14 mouse cellular contexts compared by ENCODE assay signal in genomic region chr3:116889358-116889757, GRCm38 (mm10). TPM values are rescaled to one million over a fixed set of nuclear protein-coding genes. Genes with fewer than 3 reads are reported as not detected.
DNase-seq lines count a peak whose midpoint lies in the region.
"Had no signal": no experiment of that assay in that cellular context is flagged by ENCODE, and none has a peak within 500 bp of the region (broad histone marks: within the 10 kb centered on the region; RNA-seq: fewer than 3 reads in every experiment).

No protein-coding gene starts in this region.

- peak; percentile 19 to 40 for DNase-seq in frontal cortex, adult 2 months (ENCODE audit: extremely low spot score in 1 of 2, low spot score in 1 of 2)
- no peak for DNase-seq in frontal cortex, postnatal 10 days (ENCODE audit: low spot score in 2 of 2)
- peak; percentile 21 for DNase-seq in right cerebral cortex, adult 18-20 months
- DNase-seq in right cerebral cortex, postnatal 10 days (ENCODE audit: low spot score in 2 of 2): no peak
- DNase-seq in brain, adult 2 months (ENCODE audit: low read depth, low spot score): peak; percentile 27
- no peak for DNase-seq in kidney, postnatal 4 days
- DNase-seq: adrenal gland, adult 2 months; adrenal gland, postnatal 10 days; adrenal gland, postnatal 25 days; cerebellum, adult 11-12 months; cerebellum, adult 2 months; cerebellum, adult 9-10 months; cerebellum, postnatal 10 days; cerebellum, postnatal 25 days had no signal

RNA-seq across cellular contexts. Expression of gene Frrs1, which starts 30.1 kb away (rescaled TPM):
- polyA plus RNA-seq in frontal cortex, adult 2 months (2012; rRNA removed): 1.2 and 1.7 TPM in 2 replicates

Comparison
In these comparisons a context has a peak if more than half of its experiments do, and no peak if none do; other contexts are left out.
1. DNase-seq: peak in frontal cortex, adult 2 months (2 of 2), right cerebral cortex, adult 18-20 months (single experiment) and brain, adult 2 months (single experiment); none in frontal cortex, postnatal 10 days (0 of 2), right cerebral cortex, postnatal 10 days (0 of 2) and kidney, postnatal 4 days (0 of 2).